Mouse (Mus musculus) limb, embryonic 14.5 days (tissue): ENCODE measurements around the gene Sorcs2. TPM values are rescaled to one million over a fixed set of nuclear protein-coding genes. Genes with fewer than 3 reads are reported as not detected.

ENCODE experiments used
- ATAC-seq: fragments of 200-750 bp; cut with Nextera tagmentation; 2 replicates; pipeline ENCODE4 v1.8.0; 2017; ENCODE audit warnings: low read depth, moderate number of reproducible peaks, moderate TSS enrichment; ENCODE audit not compliant: low FRiP score
- DNase-seq: peaks from one replicate; pipeline ENCODE4 v3.0.0-alpha.2; 2015; ENCODE audit warnings: low spot score
- H3K27ac ChIP-seq: fragments of 300-500 bp; sonication (generic); replicated peaks from 2 replicates; pipeline ENCODE4 v1.5.1; 2014; ENCODE audit warnings: low read depth, mild to moderate bottlenecking, low read length, moderate library complexity, mixed read lengths
- H3K27me3 ChIP-seq: fragments of 300-500 bp; sonication (generic); 2 replicates; pipeline ENCODE4 v1.6.1; 2014; ENCODE audit warnings: low read length, mixed read lengths; ENCODE audit not compliant: control insufficient read depth, insufficient read depth
- H3K36me3 ChIP-seq: fragments of 300-500 bp; sonication (generic); 2 replicates; pipeline ENCODE4 v1.6.1; 2014; ENCODE audit warnings: mild to moderate bottlenecking, low read length, moderate library complexity, mixed read lengths; ENCODE audit not compliant: control insufficient read depth, insufficient read depth
- H3K4me1 ChIP-seq: fragments of 300-500 bp; sonication (generic); 2 replicates; pipeline ENCODE4 v1.6.1; 2014; ENCODE audit warnings: antibody characterized with exemption, low read length, mixed read lengths; ENCODE audit not compliant: control insufficient read depth, insufficient read depth
- H3K4me2 ChIP-seq: fragments of 300-500 bp; sonication (generic); replicated peaks from 2 replicates; pipeline ENCODE4 v1.6.1; 2014; ENCODE audit warnings: low read depth, mild to moderate bottlenecking, low read length, moderate library complexity; ENCODE audit not compliant: severe bottlenecking
- H3K4me3 ChIP-seq: fragments of 300-500 bp; sonication (generic); replicated peaks from 2 replicates; pipeline ENCODE4 v1.5.1; 2014; ENCODE audit warnings: low read length
- H3K9ac ChIP-seq: fragments of 300-500 bp; sonication (generic); 2 replicates; pipeline ENCODE4 v1.6.1; 2014; ENCODE audit warnings: mild to moderate bottlenecking, low read depth, low read length, moderate library complexity; ENCODE audit not compliant: severe bottlenecking
- H3K9me3 ChIP-seq: fragments of 300-500 bp; sonication (generic); 2 replicates; pipeline ENCODE4 v1.6.1; 2016; ENCODE audit warnings: low read length; ENCODE audit not compliant: control insufficient read depth
- POLR2A ChIP-seq: fragments of 200-500 bp; IDR thresholded peaks from 2 replicates; pipeline ENCODE4 v1.8.0; 2012; ENCODE audit warnings: inconsistent platforms, mild to moderate bottlenecking, moderate library complexity, borderline replicate concordance; ENCODE audit not compliant: insufficient read depth, insufficient read length; ENCODE audit errors: extremely low read depth
- WGBS: fragments of 180-500 bp; shearing (Covaris S2); extraction: QIAGEN DNeasy Blood & Tissue Kit; methylation state at CpG from one replicate; pipeline ENCODE4 v1.1.7; 2014; 5-methylcytosine and 5-hydroxymethylcytosine counted together
- polyA plus RNA-seq, 2 experiments: library from polyadenylated mRNA; depleted of rRNA in 1 of 2; stranded (reverse) in 1 of 2; unstranded in 1 of 2; fragments of >200 nt; fragmentation: Nextera tagmentation in 1 of 2; extraction: Ambion mirVana in 1 of 2; gene quantifications; 2 replicates each; pipeline versions ENCODE4 v1.2.1 to v1.2.3; 2012 to 2014

Gene Sorcs2
- polyA plus RNA-seq, 2 experiments, result 25.4 to 34.4 TPM

DNA sequence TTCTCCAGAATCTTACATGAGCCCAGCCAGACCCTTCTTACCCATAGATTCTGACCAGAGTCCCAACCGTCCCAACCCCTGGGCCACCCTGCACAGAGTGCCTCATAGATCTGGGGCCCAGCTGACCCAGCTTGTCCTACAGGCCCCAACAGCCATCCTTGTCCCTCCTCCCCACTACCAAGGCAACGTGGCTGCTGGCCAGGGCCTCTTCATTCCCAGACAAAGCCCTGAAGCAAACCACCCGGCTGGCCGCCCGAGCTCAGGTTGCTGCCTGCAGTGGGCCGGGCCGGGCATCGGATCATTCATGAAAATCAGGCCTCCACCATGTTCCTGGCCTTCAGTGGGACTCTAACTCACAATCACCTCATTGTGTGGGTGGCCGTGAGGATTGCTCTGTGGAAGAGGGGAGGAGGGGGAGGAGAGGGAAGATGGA is 73.8 kb downstream of the Sorcs2 start:
- H3K4me2 ChIP-seq, result 0 out of 2 replicates have a peak overlapping the region, but pooled peaks have one; percentile 5
- TF ChIP-seq POLR2A, result no peak
- no peak overlapping the region for H3K9ac ChIP-seq
- no peaks in the 10 kb centered on the region for H3K36me3 ChIP-seq
- H3K27ac ChIP-seq, result 0 out of 2 replicates have a peak overlapping the region, but pooled peaks have one; percentile 33
- no peaks in the 10 kb centered on the region for H3K27me3 ChIP-seq
- DNase-seq (peak; percentile 59), ATAC-seq (0 out of 2 replicates have a peak, but pooled peaks have one; percentile 28)
- no peak overlapping the region for H3K4me3 ChIP-seq
- H3K9me3 ChIP-seq, result no peaks in the 10 kb centered on the region
- 25% methylated on average over 9 of the region's 9 CpGs for WGBS
- peaks cover 28% of the 10 kb centered on the region for H3K4me1 ChIP-seq

DNA sequence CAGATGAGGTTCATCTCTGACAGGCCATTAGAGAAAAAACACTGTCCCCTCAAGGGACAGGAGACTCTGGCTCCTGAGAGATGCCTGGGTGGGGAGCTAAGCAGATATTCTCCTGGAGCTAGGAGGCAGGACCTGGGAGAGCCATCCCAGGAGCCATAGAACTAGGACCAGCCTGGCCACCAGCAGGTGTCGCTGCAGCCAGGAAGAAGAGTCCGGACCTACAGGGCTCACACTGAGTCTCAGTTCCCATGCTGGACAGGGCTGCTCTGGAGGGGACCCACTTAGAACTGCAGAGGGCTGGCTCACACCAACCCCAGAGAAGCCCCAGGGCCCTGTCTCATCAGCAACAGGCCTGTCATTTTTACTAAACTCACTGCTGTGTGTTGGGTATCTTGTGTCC is 74.4 kb downstream of the Sorcs2 start:
- peak; percentile 81; the same call in 1 of the 2 replicates for ATAC-seq
- no peak for TF ChIP-seq POLR2A

DNA sequence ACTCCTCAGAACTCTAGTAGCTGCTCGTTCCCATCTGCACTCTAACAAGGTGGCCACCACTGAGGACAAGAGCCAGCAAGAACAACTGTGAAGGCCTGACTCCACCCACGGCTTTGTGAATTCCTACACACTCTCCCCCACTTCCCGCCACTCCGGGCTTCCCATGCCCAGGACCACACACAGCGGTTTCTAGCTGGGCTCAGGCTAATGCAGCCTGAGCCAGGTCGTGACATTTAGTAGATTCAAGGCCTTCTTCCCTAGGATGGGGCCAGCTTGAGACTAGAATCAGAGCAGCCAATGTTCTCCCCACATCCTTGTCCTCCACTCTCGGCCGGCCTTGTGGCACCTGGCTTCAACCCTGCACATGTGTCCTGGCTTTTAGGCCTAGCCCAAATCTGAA is 76.4 kb downstream of the Sorcs2 start:
- WGBS, result 36% methylated on average over 8 of the region's 8 CpGs
- H3K36me3 ChIP-seq, result no peaks in the 10 kb centered on the region
- H3K27me3 ChIP-seq, result no peaks in the 10 kb centered on the region
- peaks cover 28% of the 10 kb centered on the region for H3K4me1 ChIP-seq
- no peak overlapping the region for H3K27ac ChIP-seq
- DNase-seq (peak; percentile 25), ATAC-seq (0 out of 2 replicates have a peak, but pooled peaks have one; percentile 17)
- H3K4me2 ChIP-seq, result no peak overlapping the region
- no peak for TF ChIP-seq POLR2A
- no peak overlapping the region for H3K4me3 ChIP-seq
- no peaks in the 10 kb centered on the region for H3K9me3 ChIP-seq
- H3K9ac ChIP-seq, result no peak overlapping the region

More for the DNA sequence above, 74.4 kb downstream of the Sorcs2 start:
- H3K36me3 ChIP-seq, result no peaks in the 10 kb centered on the region
- no peaks in the 10 kb centered on the region for H3K9me3 ChIP-seq
- H3K4me1 ChIP-seq, result peaks cover 28% of the 10 kb centered on the region
- H3K27ac ChIP-seq, result no peak overlapping the region
- no peak overlapping the region for H3K9ac ChIP-seq
- DNase-seq, result peak; percentile 63
- H3K4me3 ChIP-seq, result no peak overlapping the region
- 5% methylated on average over 2 of the region's 2 CpGs for WGBS
- no peaks in the 10 kb centered on the region for H3K27me3 ChIP-seq
- H3K4me2 ChIP-seq, result no peak overlapping the region

DNA sequence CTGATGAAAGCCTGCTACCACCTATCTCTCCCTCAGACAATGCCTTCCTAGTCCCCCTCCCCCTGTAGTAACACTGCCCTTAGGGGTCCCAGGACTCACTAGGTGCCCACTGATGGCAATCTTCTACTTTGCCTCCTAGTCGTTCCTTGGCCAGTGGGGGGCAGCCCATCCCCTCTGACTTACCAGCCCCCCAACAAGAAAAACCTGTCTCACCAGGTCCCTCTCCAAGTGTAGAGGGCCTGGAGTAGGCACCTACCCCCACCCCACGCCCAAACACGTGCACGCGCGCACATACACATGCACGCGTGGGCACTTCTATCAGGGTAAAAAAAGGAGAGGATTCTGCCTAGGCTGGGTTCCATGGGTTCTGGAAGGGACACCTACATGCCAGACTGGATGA is 77.3 kb downstream of the Sorcs2 start:
- Histone ChIP-seq H3K4me2 (no peak overlapping the region), H3K9me3 (no peaks in the 10 kb centered on the region), H3K4me3 (no peak overlapping the region), H3K4me1 (peaks cover 28% of the 10 kb centered on the region), H3K27me3 (no peaks in the 10 kb centered on the region), H3K36me3 (no peaks in the 10 kb centered on the region), H3K9ac (no peak overlapping the region), H3K27ac (no peak overlapping the region)
- TF ChIP-seq POLR2A, result no peak
- no peak for ATAC-seq
- 90% methylated on average over 8 of the region's 8 CpGs for WGBS
- no peak for DNase-seq

DNA sequence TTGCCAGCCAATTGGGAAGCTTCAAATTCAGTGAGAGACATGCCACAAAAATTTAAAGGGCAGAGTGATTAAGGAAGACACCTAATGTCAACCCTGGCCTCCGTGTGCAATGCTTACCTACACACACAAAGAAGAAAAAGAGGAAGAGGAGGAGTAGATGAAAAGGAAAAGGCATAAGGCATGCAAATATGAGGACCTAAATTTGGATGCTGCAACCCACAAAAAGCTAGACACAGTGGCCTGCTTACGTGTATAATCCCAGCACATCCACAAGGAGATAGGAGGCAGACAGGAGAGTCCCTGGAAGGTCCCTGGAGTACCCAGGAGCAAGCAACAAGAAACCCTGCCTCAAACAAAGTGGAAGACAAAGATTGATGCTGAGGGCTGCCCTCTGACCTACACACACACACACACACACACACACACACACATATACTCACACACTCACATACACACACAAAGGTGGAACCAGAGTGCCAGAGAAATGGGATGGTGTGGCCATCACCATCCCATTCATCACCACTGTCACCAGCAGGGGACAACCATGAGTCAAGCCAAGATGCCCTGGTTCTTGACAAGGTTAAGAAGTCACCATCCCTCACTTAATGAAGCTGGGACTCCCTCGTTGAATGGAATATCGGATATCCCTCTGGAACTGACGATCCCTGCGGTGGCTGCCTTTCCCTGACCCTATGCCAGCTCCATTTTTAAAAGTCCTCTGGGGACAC is 80.1 kb downstream of the Sorcs2 start:
- no peak for ATAC-seq
- Histone ChIP-seq H3K27me3 (no peaks in the 10 kb centered on the region), H3K27ac (no peak overlapping the region), H3K4me1 (peaks cover 30% of the 10 kb centered on the region), H3K4me3 (no peak overlapping the region), H3K9ac (no peak overlapping the region), H3K36me3 (no peaks in the 10 kb centered on the region), H3K9me3 (no peaks in the 10 kb centered on the region), H3K4me2 (no peak overlapping the region)
- DNase-seq, result no peak
- WGBS, result 43% methylated on average over 6 of the region's 6 CpGs
- TF ChIP-seq POLR2A, result no peak

DNA sequence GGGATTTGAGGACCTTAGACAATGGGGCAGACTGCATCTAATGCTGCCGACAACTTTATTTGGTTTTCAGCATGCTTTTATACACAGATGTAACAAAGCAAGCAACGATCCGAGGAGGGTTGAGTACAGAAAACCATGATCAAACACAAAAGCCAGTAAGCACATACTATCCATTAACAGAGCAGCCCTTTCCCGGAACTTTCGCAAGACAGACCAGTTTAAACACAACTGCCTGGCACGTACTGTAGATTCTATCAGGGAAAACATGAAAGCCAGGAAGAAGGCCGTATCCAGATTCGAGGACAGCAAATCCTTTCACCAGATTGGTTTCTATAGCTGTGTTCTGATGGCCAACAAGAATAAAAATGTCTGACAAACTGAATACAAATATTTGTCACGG is 82.8 kb downstream of the Sorcs2 start:
- 88% methylated on average over 9 of the region's 9 CpGs for WGBS
- Histone ChIP-seq H3K27me3 (no peaks in the 10 kb centered on the region), H3K27ac (no peak overlapping the region), H3K9me3 (no peaks in the 10 kb centered on the region), H3K4me1 (peaks cover 15% of the 10 kb centered on the region), H3K36me3 (no peaks in the 10 kb centered on the region), H3K4me3 (no peak overlapping the region), H3K4me2 (no peak overlapping the region), H3K9ac (no peak overlapping the region)
- DNase-seq (no peak), ATAC-seq (no peak)
- no peak for TF ChIP-seq POLR2A
